Mouse (Mus musculus): Measurements from ENCODE around the gene Tmem17. TPM values are rescaled to one million over a fixed set of nuclear protein-coding genes. Genes with fewer than 3 reads are reported as not detected.

Tmem17 gene
- total RNA-seq (2021): 1 to 10 TPM; 1.4 to 2.5 TPM
- long read RNA-seq, experiment 1, partial matches to known transcripts: 0 of 1 reads
- long read RNA-seq, experiment 1, other reads (novel, unspliced or antisense): 0 of 1 reads
- long read RNA-seq, experiment 2, partial matches to known transcripts: 0 of 4 reads
- long read RNA-seq, experiment 2, other reads (novel, unspliced or antisense): 1 of 4 reads

DNA sequence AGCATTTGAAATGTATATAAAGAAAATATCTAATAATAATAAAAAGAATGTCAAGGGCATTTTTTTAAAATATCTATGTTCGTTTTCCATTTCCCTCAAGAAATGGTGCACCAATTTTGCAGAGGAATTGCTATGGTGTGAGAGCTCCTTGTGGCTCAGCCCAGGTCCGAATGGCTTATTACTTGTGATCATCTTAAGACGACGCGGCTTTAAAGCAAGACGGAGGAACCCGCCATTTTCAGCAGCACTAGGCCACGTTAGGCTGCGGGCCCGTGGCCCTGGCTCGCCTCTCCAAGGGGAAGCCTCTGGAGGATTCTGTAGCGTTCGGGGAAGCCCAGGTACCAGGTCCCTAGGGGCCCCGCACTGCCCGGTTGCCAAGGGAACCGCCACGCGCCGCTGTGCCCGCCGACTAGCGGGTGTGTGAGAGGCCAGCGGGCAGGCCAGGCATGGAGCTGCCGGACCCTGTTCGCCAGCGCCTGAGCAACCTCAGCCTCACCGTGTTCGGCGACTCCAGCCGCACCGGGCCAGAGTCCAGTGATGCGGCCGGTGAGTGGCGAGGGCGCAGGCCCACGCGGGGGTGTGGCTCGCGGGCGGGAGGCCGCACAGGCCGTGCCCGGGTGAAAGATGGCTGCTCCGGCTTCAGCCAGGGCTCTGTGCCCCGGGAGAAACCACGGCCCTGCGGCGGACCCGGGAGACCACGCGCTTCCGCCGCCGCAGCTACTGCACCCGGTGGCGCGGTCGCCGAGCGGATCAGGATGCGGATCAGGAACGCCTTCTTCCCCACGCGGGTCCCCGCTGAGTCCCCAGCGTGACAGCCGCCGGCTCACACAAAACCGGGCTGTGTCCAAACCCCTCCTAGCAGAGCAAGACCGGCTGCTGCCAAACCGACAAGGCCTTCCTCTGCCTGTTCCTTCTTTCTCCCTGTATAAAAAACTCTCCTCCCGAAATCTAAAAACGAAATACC is at the start of gene Tmem17:
Tmem17 (plus strand) TSS at position 51 of the 964 bp plus-strand sequence.
- intact Hi-C loops (cut with DNase I; ENCODE audit: low total_unique reads): no loop called here
- peak; percentile 90 for DNase-seq

DNA sequence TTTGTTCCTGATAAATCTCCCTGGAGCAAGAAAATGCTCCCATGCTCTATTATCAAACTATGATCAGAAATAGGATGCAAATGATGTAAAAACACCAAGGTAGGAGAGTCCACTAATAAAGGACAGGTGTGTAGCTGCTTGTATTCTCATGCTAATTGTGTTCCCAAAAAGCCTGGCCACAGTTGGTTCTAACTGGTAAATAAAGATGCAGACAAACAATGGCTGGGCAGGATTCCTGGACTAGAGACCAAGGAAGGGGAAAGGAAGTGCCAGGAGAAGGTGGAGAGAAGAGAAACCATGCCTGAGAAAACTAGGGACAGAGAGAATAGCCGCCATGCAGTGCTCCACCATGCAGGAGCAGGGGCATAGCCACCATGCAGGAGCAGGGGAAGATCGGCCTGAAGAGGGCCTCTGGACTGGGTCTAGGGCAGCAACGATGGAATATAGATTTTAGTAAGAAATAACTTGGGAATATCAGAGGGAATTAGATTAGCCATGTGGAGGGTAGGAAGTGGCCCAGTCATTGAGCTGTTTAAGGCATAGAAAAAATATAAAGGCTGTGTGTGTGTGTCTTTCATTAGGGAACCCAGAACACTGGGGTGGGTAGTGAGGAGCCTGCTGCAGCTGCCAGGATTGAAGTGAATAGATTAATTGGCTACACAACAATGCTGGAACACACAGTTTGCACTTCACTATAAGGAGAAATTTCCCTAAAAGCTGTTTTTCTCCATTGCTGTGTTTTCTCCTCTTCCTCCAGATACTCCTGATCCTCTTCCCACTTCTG is 31.9 kb upstream of the Tmem17 start:
- intact Hi-C loops (cut with DNase I; ENCODE audit: low total_unique reads): no loop called here
- no peak for DNase-seq

DNA sequence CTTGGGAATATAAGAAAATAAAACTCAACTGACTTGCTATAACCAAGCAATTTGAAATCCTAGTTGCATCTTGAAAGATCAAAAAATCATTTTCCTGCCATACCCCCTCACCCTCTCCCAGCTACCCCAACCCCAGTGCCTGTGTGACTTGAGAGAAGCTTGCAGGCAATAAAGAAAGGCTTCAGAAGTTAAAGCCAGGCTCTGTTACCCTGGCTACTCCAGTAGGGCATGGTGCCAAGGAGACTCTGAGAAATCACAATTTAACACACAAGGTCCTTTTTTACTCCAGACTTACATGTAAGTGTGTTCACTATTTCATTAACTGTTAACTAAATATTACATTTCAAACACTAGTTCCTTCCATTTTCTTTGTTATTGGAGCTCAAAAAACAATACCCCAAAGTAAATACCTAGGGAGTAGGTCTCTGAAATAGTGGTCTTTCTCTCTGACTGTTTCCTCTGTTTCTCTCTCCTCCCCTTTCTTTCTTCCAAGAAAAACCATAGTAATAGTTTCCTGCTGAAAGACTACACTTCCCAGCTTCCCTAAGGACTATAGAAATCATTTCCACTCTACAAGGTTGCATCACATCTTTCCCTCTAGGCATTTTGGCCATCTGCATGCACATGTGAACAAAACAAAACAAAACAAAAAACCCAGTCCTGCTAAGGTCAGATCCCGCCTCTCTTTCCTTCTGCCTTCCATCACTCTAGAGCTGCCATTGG is 30.1 kb upstream of the Tmem17 start:
- intact Hi-C loops (cut with DNase I; ENCODE audit: low total_unique reads): no loop called here
- DNase-seq: peak; percentile 13

DNA sequence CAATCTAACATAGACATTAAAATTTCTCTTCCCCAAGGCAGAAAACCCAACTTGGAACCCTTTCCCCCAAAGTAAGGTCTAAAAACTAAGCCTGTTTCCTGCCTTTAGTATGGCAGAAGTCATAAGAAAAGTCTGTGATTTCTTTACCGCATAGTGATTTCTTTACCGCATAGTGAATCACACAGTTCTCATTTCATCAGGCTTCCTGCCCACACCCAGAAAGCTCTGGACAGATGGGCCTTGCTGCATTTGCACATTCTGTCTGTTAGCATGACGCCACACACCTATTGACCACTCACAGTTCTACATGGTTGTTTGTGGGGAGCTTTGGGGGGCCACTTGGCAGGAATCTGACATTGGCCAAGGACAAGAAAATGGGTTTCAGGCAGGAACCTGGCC is 29.5 kb upstream of the Tmem17 start:
- DNase-seq: no peak
- intact Hi-C loops (cut with DNase I; ENCODE audit: low total_unique reads): no loop called here

DNA sequence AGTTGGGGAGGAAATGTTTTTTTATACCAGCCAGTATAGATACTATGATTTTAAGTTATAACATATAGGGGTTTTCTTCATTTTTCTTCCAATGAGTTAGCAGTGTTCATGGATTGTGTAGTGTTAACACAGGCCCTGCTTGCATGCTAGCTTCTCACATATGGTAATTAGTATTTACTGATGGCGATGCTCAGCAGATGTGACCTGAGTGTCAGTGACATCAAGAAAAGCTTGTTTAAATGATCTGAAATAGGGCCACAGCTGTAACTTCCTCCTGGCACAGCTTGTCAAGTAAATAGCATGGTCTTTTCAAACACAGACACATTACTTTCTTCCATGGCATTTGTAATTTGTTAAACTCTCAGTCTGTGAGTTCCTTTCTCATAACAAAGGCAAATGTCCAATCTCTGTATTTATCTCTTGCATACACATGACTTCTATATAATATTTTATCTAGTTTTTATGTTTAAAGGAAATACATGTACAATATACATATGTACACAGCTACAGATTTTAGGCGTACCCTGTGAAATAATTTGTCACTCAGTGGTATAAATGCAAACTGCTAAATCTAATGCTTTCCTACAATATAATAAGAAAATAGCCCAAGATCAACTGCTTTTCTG is 18.1 kb upstream of the Tmem17 start:
- intact Hi-C loops (cut with DNase I; ENCODE audit: low total_unique reads): no loop called here
- DNase-seq: no peak

DNA sequence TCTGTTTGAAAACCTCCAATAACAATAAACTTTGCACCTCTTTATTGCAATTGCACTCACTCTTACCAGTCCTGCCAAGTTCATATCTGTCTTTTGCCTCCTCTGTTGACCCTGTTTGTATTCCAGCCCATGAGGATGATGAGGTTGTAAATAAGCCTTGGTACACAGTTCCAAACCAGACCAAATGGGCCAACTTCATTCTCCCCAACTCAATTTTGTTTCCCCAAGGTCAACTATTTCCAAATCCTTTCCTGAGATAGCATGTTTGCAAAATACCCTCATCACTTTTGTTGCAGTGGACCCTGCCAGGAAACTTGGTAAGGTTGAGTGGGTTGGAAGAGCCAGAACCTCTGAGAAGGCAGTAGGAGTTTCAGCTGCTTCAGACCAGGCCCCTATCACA is 16.9 kb upstream of the Tmem17 start:
- intact Hi-C loops (cut with DNase I; ENCODE audit: low total_unique reads): no loop called here
- DNase-seq: no peak

DNA sequence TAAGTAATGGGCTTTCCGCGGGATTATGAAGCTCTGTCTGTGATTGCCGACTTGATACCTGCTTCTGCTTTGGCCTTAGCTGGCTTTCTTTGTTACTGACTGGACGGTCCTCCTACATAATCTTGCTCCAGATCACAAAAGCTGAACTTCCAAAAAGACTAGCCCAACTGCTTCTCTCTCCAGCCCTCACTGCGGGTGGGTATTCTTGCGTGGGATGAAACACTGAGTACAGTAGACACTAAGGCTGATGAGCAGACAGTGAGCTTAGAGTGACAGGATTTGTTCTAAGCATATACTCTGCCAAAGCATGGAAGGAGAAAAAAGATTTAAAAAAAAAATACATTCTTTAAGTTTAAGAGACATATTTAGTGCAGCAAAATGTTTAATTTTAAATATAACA is 12.5 kb upstream of the Tmem17 start:
- intact Hi-C loops (cut with DNase I; ENCODE audit: low total_unique reads): no loop called here
- DNase-seq: no peak

DNA sequence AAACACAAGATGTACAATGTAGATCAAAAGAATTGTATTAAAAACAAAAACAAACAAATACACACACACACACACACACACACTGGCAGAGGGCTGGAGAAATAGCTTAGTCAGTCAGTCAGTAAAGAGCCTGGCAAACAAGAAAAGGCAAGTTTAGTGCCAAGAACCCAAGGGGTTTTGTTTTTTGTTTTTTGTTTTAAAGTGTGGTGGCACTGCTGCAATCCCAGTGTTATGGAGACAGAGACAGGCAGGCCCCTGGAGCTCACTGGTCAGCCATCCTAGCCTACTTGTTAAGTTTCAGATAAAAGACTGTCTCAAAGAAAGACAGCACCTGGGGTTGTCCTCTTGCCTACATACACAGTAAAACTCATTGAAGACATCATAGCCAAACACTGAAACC is 12.0 kb upstream of the Tmem17 start:
- no peak for DNase-seq
- intact Hi-C loops (cut with DNase I; ENCODE audit: low total_unique reads): no loop called here

DNA sequence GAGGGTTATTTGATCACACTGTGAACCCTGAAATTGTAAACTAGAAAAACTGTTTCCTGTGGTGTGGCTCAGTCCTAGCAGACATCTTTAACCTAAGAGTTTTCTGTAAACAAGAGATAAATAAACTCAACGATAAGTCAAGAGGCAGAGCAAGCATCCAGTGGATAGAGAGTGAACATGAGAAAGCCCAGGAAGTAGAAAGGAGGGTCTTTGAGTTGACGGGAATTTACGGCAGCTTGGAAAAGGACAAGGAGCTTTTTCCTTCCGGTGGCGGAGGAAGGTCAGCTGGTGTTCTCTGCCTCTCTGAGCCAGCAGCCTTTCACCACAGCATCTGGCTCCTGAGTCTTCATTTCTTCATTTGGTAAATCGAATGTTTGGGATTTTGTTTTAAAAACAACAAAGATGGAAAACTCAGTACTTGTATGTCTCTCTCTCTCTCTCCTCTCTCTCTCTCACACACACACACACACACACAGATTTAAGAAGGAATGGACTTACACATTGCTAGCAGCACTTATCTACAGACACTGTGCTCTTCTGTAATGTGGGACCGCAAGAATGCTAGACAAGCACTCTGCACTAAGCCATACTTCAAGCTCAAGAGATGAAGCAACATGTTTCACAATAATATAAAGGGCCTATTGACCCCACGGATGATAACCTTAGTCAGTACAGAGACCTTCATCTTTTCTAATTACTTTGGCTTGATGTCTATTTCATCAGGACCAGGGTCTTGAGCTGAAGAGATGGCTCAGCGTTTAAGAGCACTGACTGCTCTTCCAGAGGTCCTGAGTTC is 10.9 kb upstream of the Tmem17 start:
- intact Hi-C loops (cut with DNase I; ENCODE audit: low total_unique reads): no loop called here
- no peak for DNase-seq

DNA sequence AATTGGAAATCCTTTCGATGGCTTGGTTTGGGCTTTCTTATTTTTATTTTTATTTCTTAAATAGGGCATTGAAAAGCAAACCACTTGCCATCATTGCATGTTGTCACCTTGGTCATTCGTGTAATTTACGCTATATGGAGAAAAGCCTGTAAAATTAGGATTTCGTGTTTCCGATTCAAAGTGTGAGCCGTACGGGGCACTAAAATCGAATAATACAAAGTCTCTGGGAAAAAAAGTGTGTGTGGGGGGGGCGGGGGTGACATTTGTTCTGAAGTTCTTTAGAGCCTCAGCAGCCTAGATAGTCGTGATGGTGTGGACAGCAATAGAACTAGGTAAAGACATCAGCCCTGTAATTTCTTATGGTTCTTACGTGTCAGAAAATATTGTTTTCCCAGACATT is 1.2 kb downstream of the Tmem17 start:
- no peak for DNase-seq
- intact Hi-C loops (cut with DNase I; ENCODE audit: low total_unique reads): no loop called here

DNA sequence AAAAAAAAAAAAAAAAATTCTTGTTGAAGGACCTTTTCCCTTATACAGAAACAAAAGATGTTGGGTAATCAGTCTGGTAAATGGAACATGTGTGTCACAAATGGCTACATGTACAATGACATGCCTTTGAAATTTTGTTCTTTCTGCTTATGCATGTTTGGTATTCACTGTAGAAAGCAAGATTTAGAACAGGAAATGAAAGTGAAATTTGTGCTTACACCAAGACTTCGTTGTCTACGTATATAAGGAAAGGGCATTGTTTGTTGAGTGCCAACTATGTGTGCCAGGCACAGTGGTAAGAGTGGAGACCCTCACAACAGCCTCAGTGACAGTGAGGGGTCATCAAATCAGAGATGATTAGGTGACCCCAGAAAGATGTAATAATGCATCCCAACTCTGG is 3.2 kb downstream of the Tmem17 start:
- intact Hi-C loops (cut with DNase I; ENCODE audit: low total_unique reads): no loop called here

DNA sequence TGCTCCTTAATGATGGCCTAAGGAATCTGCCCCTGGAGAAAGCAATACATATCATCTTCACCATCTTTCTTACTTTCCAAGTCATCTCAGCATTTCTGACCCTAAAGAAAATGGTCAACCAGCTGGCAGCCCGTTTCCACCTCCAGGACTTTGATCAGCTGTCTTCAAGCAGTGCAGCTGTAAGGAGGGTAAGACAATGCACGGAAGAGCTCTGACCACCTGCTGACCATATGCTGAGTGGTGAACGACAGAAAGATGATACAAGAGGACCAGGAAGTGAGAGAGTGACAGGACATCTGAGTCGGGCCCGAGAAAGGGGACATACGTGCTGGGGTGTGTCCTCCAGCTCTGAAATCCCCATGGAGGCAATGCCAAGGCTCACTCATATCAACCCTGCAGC is 6.6 kb downstream of the Tmem17 start:
- intact Hi-C loops (cut with DNase I; ENCODE audit: low total_unique reads): no loop called here
- DNase-seq: no peak

More for the DNA sequence above, 3.2 kb downstream of the Tmem17 start:
- no peak for DNase-seq

DNA sequence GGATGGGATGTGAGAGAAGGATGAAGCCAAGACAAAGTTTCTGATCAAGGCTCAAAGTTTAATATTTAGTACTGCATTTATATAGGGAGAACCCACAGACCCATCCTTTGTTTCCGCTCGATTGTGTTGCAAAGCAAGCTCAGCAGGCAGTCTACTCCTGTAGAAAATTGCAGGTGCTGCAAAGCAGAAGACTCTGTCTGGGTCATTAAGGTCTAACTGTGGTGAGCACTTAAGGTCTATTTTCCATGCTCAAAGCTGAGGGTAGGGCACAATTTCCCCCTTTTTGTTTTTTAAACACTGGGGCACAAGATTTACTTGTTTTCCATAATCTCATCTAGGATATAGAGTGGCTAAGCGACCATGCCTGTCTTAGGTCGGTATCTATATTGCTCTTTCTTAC is 8.4 kb downstream of the Tmem17 start:
- intact Hi-C loops (cut with DNase I; ENCODE audit: low total_unique reads): no loop called here
- no peak for DNase-seq

DNA sequence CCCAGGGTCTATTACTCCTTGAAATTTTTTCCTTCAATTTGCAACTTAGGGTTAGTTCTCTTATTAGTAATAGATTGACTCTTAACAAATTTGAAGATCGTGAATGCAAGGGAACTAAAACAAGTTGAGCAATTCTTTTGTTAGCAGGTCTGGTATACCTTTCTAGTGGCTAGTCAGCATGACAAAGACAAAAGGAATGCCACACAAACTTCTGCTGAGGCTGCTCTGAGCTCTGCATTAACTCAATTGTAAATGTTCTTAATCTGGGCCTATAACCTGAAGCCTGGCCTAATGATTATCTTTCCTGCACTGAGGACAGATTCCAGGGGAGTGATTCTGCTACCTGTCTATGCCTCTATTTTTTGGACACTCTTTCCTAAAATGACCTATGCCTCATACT is 12.7 kb downstream of the Tmem17 start:
- no peak for DNase-seq
- intact Hi-C loops (cut with DNase I; ENCODE audit: low total_unique reads): no loop called here

DNA sequence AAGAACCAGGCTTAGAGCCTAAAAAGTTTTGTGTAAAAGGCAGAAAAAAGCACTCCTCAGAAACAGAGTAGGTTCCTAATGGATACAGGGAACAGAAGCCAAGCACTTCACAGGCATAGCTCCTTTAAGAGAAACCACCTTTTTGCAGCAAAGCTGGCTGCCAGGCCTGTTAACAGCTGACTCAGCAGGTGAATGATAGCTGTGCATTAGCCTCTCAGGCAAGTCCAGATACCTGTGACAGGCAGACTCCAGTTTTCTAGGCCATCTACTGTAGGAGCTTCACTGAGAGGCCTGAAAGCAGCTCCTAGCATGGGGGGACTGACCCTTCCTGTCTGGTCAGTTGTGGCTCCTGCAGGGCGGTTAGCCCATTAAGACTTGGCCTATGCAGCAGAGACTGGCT is 28.7 kb downstream of the Tmem17 start:
- no peak for DNase-seq
- intact Hi-C loops (cut with DNase I; ENCODE audit: low total_unique reads): no loop called here

DNA sequence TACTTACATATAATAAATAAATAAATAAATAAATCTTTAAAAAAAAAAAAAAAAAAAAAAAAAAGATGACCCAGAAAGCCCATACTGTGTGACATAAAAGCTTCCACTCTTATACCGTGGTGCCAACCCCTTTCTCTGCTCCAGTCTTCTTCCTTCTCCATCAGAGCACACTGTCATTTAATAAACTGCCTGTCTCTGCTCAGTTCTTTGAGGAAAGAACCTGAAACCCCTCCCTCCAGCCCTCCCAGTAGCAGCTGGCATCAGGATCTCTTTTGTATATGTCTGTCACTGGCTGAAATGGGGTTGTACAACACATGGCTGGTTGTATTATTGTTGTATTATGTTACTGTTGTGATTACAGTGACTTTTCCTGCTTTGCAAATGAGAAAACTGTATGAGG is 48.2 kb downstream of the Tmem17 start:
- intact Hi-C loops (cut with DNase I; ENCODE audit: low total_unique reads): no loop called here
- DNase-seq: no peak

DNA sequence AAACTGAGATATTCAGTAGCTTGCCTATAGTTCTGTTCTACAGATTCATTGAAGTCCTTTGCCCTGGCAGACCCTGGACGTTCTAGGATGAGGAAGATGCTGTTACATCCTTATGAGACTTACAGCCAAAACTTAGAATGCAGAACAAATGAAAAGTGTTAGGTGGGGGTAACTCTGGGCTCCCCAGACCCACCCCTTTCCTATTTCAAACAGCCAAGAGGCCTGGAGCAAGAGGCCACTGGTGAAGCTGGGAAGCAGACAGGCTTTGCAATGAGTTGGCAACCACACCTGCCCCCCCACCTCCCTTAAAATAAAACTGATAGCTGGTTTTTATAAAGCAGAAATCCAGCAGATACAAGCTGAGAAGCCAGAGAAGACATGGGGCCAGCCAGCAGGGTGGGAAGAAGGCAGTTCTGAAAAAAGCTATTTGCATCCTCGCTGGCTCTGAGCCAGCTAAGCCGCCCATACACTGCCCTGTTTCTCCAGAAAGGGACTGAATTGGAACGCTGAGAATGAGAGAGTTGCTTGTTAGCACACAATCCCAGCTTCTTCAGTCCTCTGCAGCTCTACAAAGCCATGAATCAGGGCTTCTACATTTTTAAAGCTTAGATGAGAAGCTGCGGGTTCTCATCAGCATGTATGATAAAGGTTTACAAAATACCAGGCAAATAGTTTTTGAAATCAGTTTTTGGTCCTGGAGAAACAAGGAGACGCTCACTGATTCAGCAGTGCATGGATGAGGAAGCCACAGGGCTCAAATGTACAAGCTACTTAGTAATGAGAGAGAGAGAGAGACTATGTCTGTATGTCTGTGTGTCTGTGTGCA is 48.8 kb downstream of the Tmem17 start:
- intact Hi-C loops (cut with DNase I; ENCODE audit: low total_unique reads): no loop called here

DNA sequence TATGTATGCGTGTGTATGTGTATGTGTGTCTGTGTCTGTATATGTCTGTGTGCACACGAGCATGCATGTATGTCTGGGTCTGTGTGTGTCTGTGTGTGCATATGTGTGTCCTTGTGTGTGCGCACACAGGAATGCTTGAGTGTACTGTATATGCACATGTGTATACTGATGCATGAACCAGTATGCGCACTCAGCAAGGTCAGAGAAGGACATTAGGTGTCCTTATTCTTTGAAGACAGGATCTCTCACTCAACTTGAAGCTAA is 49.4 kb downstream of the Tmem17 start:
- intact Hi-C loops (cut with DNase I; ENCODE audit: low total_unique reads): no loop called here
- no peak for DNase-seq

More for the DNA sequence above, 48.8 kb downstream of the Tmem17 start:
- peak; percentile 67 for DNase-seq

All from gastrocnemius, postnatal 14 days (tissue).